Mouse (Mus musculus) forebrain, embryonic 10.5 days (tissue): Measurements from ENCODE around the gene P2rx5. TPM values are rescaled to one million over a fixed set of nuclear protein-coding genes. Genes with fewer than 3 reads are reported as not detected.
A peak's percentile ranks its signal among the peaks of the same experiment; 100 is the strongest.

Experiments
- DNase-seq: peaks from one replicate; pipeline ENCODE4 v3.0.0-alpha.2; 2017; ENCODE audit warnings: low spot score; ENCODE audit errors: extremely low spot score
- H3K27ac ChIP-seq: fragments of 300-500 bp; sonication (generic); 2 replicates; pipeline ENCODE4 v1.5.1; 2016; ENCODE audit warnings: mild to moderate bottlenecking
- H3K27me3 ChIP-seq: fragments of 300-500 bp; sonication (generic); 2 replicates; pipeline ENCODE4 v1.6.1; 2016; ENCODE audit warnings: mild to moderate bottlenecking; ENCODE audit not compliant: poor library complexity, severe bottlenecking
- H3K36me3 ChIP-seq: fragments of 300-500 bp; sonication (generic); replicated peaks from 2 replicates; pipeline ENCODE4 v1.6.1; 2016; ENCODE audit warnings: mild to moderate bottlenecking, moderate library complexity
- H3K4me1 ChIP-seq: fragments of 300-500 bp; sonication (generic); 2 replicates; pipeline ENCODE4 v1.6.1; 2016
- H3K4me3 ChIP-seq: fragments of 300-500 bp; sonication (generic); 2 replicates; pipeline ENCODE4 v1.5.1; 2016; ENCODE audit warnings: mild to moderate bottlenecking, moderate library complexity
- H3K9me3 ChIP-seq: fragments of 300-500 bp; sonication (generic); 2 replicates; pipeline ENCODE4 v1.6.1; 2016; ENCODE audit warnings: mild to moderate bottlenecking, moderate library complexity
- WGBS: fragments of 180-500 bp; shearing (Covaris S2); methylation state at CpG from one replicate; pipeline ENCODE4 v1.1.7; 2016; 5-methylcytosine and 5-hydroxymethylcytosine counted together
- polyA plus RNA-seq: library from polyadenylated mRNA; unstranded; fragments of >200 nt; fragmentation: Nextera tagmentation; extraction: Ambion mirVana; gene quantifications from 2 replicates; pipeline ENCODE4 v1.2.1, GENCODE M21; 2016

Gene P2rx5
- polyA plus RNA-seq, 1 experiment from 2014 or later, result 0.24 TPM

DNA sequence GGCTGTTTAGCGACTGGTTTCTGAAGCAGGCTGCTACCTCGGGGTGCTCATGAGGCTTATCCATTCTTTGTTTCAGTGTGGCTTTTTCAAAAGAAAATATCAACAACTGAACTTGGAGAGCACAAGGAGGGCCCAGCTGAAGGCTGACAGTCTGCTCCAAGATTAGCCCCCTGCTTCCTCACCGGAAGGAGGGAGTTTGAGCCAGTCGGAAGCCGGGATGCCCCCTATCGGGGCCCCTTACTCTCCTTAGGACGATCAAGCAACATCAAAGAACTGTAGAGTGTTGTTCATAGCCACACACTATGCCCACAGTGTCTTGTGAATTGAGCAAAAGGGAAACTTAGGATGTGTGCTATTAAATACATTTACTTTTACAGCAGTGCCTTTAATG is 13.3 kb upstream of the P2rx5 start:
- WGBS, result 64% methylated on average over 7 of the region's 7 CpGs
- Histone ChIP-seq H3K27ac (0 out of 2 replicates have a peak overlapping the region, but pooled peaks have one; percentile 30), H3K27me3 (no peaks in the 10 kb centered on the region), H3K4me3 (no peak overlapping the region), H3K9me3 (no peaks in the 10 kb centered on the region), H3K4me1 (peaks cover 7% of the 10 kb centered on the region; the same call in 1 of the 2 replicates), H3K36me3 (no peaks in the 10 kb centered on the region)
- no peak for DNase-seq

DNA sequence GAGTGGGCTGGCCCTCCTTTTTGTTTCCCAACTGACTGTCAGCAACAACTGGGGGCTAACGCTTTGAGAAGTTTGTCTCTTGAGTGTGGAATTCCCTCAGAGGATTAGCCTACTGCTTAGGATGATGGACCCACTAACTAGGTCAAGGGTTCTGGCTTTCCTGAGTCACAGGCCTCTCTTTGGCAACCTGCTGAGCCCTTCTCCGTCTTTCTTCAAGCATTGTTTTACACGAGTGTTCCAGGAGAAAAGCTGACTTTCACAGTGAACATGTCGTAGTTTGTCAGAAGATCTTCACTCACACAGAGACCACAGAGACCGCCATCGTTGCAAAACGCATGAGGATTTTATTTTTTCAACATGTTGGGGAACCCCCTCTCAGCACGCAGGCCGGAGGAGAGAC is 12.0 kb upstream of the P2rx5 start:
- WGBS, result 76% methylated on average over 9 of the region's 9 CpGs
- H3K27ac ChIP-seq, result no peak overlapping the region

DNA sequence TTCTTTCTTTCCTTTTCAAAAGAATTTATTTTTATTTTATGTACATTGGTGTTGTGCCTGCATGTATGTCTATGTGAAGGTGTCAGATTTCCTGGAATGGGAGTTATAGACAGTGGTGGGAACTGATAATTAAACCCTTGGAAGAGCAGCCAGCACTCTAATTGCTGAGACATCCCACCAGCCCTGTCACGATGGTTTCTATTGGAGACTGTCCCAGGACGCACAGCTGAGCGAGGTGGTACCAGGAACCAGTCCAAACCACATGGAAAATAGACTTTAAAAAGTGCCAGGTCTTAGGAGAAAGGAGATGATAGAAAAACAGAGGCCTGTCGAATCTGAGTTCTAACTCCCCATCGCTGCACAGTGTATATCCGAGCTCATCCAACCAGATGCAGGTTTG is 5.2 kb upstream of the P2rx5 start:
- WGBS, result 85% methylated on average over 6 of the region's 6 CpGs
- Histone ChIP-seq H3K4me3 (no peak overlapping the region), H3K27me3 (peaks cover 22% of the 10 kb centered on the region), H3K36me3 (no peaks in the 10 kb centered on the region), H3K4me1 (peaks cover 4% of the 10 kb centered on the region), H3K27ac (no peak overlapping the region), H3K9me3 (no peaks in the 10 kb centered on the region)
- DNase-seq, result no peak

More for the DNA sequence above, 12.0 kb upstream of the P2rx5 start:
- Histone ChIP-seq H3K36me3 (no peaks in the 10 kb centered on the region), H3K9me3 (no peaks in the 10 kb centered on the region), H3K4me3 (no peak overlapping the region), H3K4me1 (peaks cover 7% of the 10 kb centered on the region; the same call in 1 of the 2 replicates), H3K27me3 (no peaks in the 10 kb centered on the region)
- DNase-seq, result no peak

DNA sequence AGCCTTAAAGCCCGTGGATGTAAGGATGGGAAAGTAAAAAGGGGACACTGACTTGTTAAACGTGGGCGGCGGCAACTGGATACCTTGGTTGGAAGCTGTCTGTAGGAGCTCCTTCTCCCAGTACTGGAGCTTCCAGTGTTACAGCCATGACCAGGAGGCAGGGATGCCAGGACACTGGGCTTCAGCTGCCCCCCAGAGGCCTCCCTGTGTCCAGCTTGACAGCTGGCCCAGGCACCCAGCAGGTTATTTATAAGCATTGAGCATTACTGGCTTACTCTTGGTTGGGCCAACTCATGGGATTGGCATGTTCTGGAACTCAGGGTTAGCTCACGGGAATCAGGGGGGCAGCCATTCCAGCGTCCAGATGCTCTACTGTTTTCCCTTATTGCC is 585 bp downstream of the P2rx5 start:
- WGBS, result 26% methylated on average over 6 of the region's 6 CpGs
- DNase-seq, result no peak
- H3K4me1 ChIP-seq, result peaks cover 16% of the 10 kb centered on the region

DNA sequence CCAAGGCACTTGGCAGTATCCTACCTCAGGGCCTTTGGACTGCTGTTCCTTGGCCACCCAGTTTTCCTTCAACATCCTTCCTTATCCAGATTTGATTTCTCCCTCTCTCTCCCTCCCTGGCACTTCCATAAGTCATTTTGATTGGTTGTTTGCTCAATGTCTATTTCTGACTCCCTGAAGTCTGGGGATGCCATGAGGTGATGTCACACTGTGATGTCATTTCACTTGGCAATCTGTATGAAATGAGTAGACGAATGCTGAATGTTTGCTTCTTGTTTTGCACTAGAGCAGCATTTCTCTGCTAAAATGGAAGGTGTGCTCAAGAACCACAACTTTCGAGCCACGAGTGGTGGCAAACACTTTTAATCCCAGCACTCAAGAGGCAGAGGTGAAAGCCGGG is 1.4 kb downstream of the P2rx5 start:
- H3K4me3 ChIP-seq, result no peak overlapping the region
- 92% methylated on average over 4 of the region's 4 CpGs for WGBS
- DNase-seq, result no peak

More for the DNA sequence above, 585 bp downstream of the P2rx5 start:
- H3K27ac ChIP-seq, result no peak overlapping the region
- no peaks in the 10 kb centered on the region for H3K36me3 ChIP-seq
- peak overlapping the region; percentile 54 for H3K4me3 ChIP-seq
- H3K27me3 ChIP-seq, result peaks cover 40% of the 10 kb centered on the region
- no peaks in the 10 kb centered on the region for H3K9me3 ChIP-seq

DNA sequence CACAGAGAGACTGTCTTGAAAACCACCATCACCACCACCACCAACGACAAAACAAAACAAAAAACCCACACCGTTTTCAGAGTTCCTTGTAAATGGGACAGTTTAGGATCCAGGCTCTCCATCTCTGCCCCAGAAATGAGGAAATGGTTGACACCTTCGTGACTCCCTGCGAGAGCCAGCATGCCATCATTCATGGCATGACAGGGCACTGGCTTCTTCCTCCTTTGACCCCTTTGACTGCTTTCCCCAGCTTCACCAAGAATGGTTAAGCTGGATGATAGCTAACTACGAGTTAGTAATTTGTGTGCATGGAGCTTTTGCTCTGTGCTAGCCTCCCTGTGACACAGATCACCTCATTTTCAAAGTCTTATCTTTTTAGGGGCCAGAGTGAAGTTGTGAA is 2.1 kb downstream of the P2rx5 start:
- DNase-seq, result no peak
- H3K4me1 ChIP-seq, result peaks cover 21% of the 10 kb centered on the region
- 85% methylated on average over 5 of the region's 5 CpGs for WGBS

More for the DNA sequence above, 1.4 kb downstream of the P2rx5 start:
- H3K27ac ChIP-seq, result no peak overlapping the region
- no peaks in the 10 kb centered on the region for H3K9me3 ChIP-seq
- H3K27me3 ChIP-seq, result peaks cover 40% of the 10 kb centered on the region
- peaks cover 21% of the 10 kb centered on the region for H3K4me1 ChIP-seq
- H3K36me3 ChIP-seq, result no peaks in the 10 kb centered on the region

DNA sequence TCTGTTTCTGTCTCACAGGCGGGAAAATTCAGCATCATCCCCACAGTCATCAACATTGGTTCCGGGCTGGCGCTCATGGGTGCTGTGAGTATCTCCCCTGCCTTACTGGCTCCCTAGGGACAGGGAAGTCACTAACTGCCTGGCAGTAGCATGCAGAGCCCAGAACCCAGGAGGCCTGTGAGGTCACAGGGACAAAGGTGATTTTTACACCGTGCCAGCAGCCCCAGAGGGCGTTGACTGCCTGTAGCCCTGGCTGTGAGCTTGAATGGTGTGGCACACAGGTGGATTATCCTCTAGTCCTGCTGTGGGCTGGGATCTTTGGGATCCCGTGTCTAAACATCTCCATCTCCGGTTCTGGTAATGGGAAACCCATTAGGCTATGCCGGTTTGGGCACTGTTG is 7.8 kb downstream of the P2rx5 start:
- H3K4me3 ChIP-seq, result no peak overlapping the region
- no peak for DNase-seq
- 0 out of 2 replicates have a peak, but pooled peaks cover 5% of the 10 kb centered on the region for H3K4me1 ChIP-seq
- WGBS, result 89% methylated on average over 8 of the region's 8 CpGs
- H3K36me3 ChIP-seq, result peaks cover 31% of the 10 kb centered on the region
- H3K27ac ChIP-seq, result no peak overlapping the region
- no peaks in the 10 kb centered on the region for H3K9me3 ChIP-seq
- H3K27me3 ChIP-seq, result no peaks in the 10 kb centered on the region

More for the DNA sequence above, 2.1 kb downstream of the P2rx5 start:
- no peaks in the 10 kb centered on the region for H3K36me3 ChIP-seq
- peaks cover 40% of the 10 kb centered on the region for H3K27me3 ChIP-seq
- H3K27ac ChIP-seq, result no peak overlapping the region
- no peaks in the 10 kb centered on the region for H3K9me3 ChIP-seq
- H3K4me3 ChIP-seq, result no peak overlapping the region

DNA sequence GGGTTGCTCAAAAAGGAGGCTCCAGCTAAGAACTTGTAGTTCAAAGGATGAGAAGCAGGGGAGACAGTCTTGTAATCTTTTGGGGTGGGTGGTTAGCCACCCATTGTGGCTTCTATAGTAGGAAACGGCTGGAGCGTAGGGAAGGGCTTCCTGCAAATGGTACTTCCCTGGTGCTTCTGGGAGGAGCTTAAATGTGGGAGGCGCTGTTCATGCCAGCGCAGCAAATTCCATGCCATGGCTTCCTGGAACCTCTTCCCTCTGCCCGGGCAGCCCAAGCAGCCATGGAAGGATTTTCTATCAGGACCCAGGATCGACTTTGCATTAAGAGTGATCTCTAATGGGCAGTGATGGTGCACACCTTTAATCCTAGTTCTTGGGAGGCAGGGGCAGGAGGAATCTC is 8.4 kb downstream of the P2rx5 start:
- DNase-seq, result no peak
- H3K27ac ChIP-seq, result no peak overlapping the region
- H3K27me3 ChIP-seq, result no peaks in the 10 kb centered on the region
- H3K4me3 ChIP-seq, result no peak overlapping the region
- H3K36me3 ChIP-seq, result peaks cover 36% of the 10 kb centered on the region
- 0 out of 2 replicates have a peak, but pooled peaks cover 5% of the 10 kb centered on the region for H3K4me1 ChIP-seq
- no peaks in the 10 kb centered on the region for H3K9me3 ChIP-seq
- WGBS, result 82% methylated on average over 6 of the region's 6 CpGs

DNA sequence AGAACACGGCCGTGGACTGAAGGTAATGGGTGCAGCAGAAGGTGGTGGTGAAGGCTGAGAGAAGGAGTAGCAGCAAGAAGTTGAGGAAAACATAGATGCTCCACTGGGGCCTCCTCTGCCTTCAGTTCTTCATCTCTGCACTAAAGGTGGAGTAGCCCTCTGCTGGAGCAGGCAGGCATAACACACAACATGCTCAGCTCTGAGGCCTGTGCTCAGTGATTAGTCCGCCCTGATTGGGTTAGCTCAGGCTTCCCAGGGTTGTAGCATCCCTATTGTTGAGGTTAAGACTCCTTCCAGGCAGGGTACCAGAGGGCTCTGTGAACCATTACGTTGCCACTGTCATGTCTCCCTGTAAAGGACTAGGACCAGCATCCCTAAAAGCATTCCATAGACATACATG is 9.0 kb downstream of the P2rx5 start:
- Histone ChIP-seq H3K27ac (no peak overlapping the region), H3K4me1 (0 out of 2 replicates have a peak, but pooled peaks cover 5% of the 10 kb centered on the region), H3K4me3 (no peak overlapping the region), H3K9me3 (no peaks in the 10 kb centered on the region), H3K27me3 (no peaks in the 10 kb centered on the region), H3K36me3 (peaks cover 42% of the 10 kb centered on the region)
- WGBS, result 39% methylated on average over 4 of the region's 4 CpGs
- DNase-seq, result peak; percentile 53

DNA sequence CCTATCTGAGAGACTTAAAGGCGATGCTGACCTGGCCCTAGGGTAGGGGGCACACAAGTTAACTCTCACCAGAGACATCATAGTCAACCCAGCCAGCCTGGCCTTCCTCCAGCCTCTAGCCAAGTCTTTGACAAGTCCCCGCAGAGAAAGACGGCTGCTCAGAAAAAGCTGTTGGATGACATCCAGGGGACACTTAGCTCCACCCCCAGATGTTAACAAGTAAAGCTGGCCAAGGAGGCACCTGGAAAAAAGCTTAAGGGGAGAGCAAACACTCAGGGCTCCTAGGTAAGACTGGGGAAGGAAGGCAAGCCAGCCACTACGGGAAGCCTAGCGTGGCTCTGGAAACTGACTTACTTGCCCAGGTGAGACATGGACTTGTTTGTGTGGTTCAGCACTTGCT is 12.0 kb downstream of the P2rx5 start:
- WGBS, result 83% methylated on average over 5 of the region's 5 CpGs
- H3K4me3 ChIP-seq, result no peak overlapping the region
- DNase-seq, result no peak
- peaks cover 13% of the 10 kb centered on the region for H3K4me1 ChIP-seq
- no peaks in the 10 kb centered on the region for H3K9me3 ChIP-seq
- peaks cover 52% of the 10 kb centered on the region for H3K36me3 ChIP-seq
- no peak overlapping the region for H3K27ac ChIP-seq
- no peaks in the 10 kb centered on the region for H3K27me3 ChIP-seq

DNA sequence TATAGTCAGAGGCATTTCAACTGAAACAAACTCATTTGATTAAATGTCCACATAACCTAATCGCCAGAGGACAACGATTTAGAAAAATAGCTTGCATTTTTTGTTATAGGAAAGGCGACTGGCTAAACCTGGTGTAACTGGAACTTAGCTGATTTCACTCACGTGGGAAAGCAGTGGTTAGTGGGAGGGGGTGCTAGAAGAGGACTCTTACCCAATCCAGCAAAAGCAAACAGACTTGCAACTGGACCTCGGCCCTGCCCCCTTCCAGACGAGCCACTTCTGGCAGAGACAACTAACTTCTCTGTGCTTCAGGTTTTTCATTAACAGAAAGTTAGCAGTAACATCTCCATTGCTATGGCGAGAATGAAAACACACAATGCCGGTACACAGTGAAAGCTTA is 15.4 kb downstream of the P2rx5 start:
- 55% methylated on average over 8 of the region's 8 CpGs for WGBS
- Histone ChIP-seq H3K36me3 (peaks cover 47% of the 10 kb centered on the region), H3K4me1 (peaks cover 28% of the 10 kb centered on the region), H3K27ac (no peak overlapping the region), H3K27me3 (no peaks in the 10 kb centered on the region), H3K4me3 (peak overlapping the region; percentile 73), H3K9me3 (no peaks in the 10 kb centered on the region)
- no peak for DNase-seq

DNA sequence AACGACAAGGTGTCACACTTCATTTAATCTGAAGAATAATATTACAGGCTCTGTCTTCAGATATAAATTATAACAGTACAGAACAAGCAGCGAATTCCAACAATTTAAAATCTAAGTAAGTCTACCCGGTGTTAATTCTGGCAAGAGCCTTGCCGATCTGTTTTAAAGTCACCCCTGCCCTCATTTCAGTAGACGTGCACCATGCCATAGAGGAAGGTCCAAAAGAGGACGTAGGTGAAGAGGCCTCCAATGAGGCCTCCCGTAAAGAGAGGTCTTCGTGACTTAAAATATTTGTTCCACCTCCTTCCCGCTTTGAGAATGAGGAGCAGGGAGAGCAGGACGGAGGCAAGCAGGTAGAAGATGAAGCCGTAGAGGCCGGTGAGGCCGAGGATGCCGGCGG is 16.0 kb downstream of the P2rx5 start:
- 1% methylated on average over 15 of the region's 15 CpGs for WGBS
- no peak for DNase-seq
- Histone ChIP-seq H3K36me3 (peaks cover 44% of the 10 kb centered on the region), H3K27me3 (no peaks in the 10 kb centered on the region), H3K4me1 (peaks cover 28% of the 10 kb centered on the region), H3K4me3 (peak overlapping the region; percentile 73), H3K9me3 (no peaks in the 10 kb centered on the region), H3K27ac (peak overlapping the region; percentile 91)

DNA sequence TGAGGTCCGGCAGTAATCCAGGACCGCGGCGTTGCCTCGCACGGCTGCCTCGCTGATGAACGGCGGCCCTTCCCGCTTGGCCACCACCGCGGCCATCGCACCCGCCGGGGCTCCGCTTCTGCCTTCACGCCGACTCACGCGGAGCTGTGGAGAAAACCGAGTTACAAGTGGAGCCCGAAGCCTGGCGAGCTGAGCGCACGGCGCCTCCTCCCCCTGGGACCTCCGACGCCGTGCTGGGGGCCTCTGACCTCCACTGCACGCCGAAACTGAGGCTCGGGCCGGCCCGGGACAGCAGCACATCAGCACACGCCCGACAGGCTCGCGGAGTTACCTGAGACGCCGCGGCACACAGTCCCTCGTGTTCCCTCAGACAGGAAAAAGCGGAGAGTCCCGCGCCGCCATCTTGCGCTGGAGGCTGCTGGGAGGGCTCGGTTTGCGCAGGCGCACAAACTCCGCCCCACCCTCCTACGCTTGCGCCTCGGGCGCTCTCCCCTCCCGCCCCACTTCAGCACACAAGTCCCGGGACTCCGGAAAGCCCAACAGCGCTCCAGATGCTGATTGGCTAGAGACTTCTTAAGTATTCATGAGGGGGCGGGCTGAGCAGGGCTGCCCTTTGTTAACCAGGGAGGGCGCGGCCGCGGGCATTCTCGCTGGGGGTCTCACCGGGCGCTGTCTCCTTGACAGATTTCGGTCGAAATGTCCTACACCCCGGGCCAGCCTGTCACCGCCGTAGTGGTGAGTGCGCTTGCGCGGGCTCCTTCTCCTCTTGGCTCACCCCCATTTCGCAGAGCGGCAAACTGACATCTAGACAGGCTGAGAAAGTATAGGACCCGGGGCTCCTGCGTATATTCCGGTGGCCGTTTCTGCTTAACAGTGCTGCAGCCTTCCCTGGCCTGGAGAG is 16.6 kb downstream of the P2rx5 start, which contains the start of the genes Emc6 and Tax1bp3:
Gene Emc6 (minus strand): TSS at position 430 of the 901 bp plus-strand sequence.
Gene Tax1bp3 (plus strand): TSS at position 476 of the 901 bp plus-strand sequence.
- WGBS, result under 1% methylated on average over 81 of the region's 81 CpGs
- Histone ChIP-seq H3K36me3 (peaks cover 38% of the 10 kb centered on the region), H3K27ac (peak within 1 kb of the TSS; percentile 91), H3K4me3 (peak within 1 kb of the TSS; percentile 73), H3K4me1 (peaks cover 28% of the 10 kb centered on the region), H3K27me3 (no peaks in the 10 kb centered on the region), H3K9me3 (no peaks in the 10 kb centered on the region)
- DNase-seq, result peak; percentile 96
